Mouse (Mus musculus) cerebellum, postnatal 14 days (tissue): Measurements from ENCODE around the gene Wfdc2.
A peak's percentile ranks its signal among the peaks of the same experiment; 100 is the strongest.

Experiments used
- DNase-seq, 2 experiments: peaks; one replicate each; pipeline ENCODE4 v3.0.0; 2021; ENCODE audit warnings: mixed read lengths in 2 of 2

Gene Wfdc2

DNA sequence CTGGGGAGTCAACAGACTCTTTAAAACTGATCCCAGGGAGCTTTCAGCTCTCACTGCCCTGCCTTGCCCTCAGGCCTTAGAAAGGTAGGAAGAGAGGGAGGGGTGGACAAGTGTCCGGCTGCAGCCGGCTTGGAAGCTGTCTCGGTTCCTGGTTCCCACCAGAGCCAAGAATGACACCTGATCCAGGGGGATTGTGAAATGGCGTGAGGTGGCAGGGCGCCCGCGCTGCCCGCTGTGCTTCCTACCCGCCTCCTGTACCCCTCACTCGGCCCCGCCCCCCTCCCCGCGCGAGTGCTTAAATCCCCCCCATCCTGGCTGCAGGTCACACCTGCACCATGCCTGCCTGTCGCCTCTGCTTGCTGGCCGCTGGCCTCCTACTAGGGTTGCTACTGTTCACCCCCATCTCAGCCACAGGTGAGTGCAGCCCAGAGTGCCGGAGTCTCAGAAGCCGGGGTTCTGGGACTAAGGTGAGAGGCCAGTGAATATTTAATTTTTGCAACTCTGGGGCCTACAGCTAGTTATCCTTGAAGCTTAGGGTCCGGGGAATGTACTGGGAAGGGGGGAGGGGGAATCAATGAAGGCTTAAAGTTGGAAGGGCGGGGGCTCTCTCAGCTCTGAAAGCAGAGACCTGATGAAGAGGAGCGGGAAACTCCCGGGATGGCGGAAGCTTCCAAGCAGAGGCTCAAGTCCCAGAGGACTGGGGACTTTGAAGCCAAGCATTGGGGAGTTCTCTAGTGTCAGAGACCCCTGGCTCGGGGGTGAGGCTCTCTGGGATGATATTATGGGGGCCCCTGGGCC, at the start of gene Wfdc2:
Gene Wfdc2, plus strand, starts transcription at position 23 of the 798 bp plus-strand sequence.
- peak in 1 of 2 experiments; percentile 17 for DNase-seq

- no peak for DNase-seq
These were observed 48.8 kb upstream of the Wfdc2 start for GRCm38 (mm10) chr2:164513389-164513788.

- no peak for DNase-seq
These were observed 47.3 kb upstream of the Wfdc2 start for GRCm38 (mm10) chr2:164514916-164515315.

- no peak for DNase-seq
These were observed 46.3 kb upstream of the Wfdc2 start for GRCm38 (mm10) chr2:164515897-164516296.

DNA sequence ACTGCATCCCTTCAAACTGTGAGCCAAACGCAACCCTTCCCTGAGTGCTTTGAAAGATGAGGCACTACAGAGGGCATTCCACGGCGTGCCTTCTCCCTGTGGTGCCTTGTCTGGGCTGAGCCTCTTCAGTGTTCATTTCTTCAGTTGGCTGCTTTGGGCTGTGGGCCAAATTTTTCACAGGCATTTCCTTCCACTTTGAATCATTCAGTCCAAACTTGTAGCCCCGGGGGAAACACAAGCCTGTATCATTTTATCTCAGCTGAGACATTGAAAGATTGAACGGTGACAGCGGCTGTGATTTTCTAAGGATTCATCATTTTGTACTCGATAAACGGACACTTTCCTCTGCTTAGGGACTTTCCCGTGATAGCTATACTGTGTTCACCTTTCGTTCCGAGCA, 45.6 kb upstream of the Wfdc2 start:
- DNase-seq, result no peak

DNA sequence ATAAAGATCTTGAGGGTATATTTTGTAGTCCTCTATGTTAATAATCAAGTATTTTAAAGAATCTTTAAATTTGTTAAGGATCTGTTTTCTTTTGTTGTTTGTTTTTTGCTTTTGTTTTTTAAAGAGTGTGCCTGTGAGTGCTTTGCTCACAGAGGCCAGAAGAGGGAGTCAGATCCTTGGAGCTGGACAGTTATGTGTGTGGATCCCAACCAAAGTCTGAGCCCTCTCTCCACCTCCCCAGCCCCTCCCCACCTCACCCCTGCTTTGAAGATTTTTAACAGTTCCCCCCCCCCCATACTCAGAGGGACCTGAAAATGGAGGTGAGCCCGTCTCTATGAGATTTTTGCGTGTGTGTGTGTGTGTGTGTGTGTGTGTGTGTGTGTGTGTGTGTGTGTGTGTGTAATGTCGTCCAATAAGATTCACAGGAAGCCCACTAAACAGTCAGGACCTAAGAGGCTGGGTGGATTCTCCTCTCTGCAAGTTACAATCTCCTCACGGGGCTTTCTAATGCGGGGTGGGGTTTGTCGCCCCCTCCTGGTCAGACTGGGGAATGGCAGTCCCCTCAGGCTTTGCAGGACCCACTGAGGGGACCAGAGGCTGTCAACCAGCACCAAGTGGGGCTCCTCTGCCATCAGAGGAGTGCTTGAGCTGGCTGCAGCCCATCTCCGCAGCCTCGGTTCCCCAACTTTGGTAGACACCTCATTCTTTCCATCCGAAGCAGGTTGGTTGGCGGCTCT, 44.6 kb upstream of the Wfdc2 start:
- peak; percentile 57 to 64 for DNase-seq

- no peak for DNase-seq
These were observed 43.7 kb upstream of the Wfdc2 start for GRCm38 (mm10) chr2:164518266-164519170.

- no peak for DNase-seq
These were observed 43.1 kb upstream of the Wfdc2 start for GRCm38 (mm10) chr2:164519171-164519526.

GRCm38 (mm10) chr2:164520782-164521181, 41.4 kb upstream of the Wfdc2 start:
- DNase-seq, result peak; percentile 50 to 55

- DNase-seq, result no peak
These were observed 40.4 kb upstream of the Wfdc2 start for GRCm38 (mm10) chr2:164521841-164522240.

DNA sequence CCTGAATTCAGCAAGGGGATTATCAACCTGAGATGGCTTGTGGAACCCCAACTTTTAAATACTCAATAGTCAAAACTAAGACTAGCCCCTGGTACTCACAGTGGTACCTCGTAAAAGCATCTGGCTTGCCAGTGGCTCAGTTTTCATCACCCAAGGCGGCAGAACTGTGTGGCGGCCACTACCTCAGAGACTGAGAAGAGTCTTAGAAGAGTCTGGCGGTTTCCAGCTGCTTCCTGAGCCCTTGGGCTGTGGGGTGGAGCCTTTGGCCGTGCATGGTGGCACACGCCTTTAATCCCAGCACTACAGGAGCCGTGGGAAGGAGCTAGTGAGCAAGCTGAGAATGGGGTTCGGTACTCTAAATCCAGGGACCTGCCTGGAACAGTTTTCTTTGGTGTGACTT, 39.9 kb upstream of the Wfdc2 start:
- no peak for DNase-seq

- DNase-seq, result peak; percentile 42 to 63
These were observed 38.9 kb upstream of the Wfdc2 start for GRCm38 (mm10) chr2:164523301-164523773.

- DNase-seq, result no peak
These were observed 33.7 kb upstream of the Wfdc2 start for GRCm38 (mm10) chr2:164528557-164528956.

- peak; percentile 87 to 90 for DNase-seq
These were observed 31.0 kb upstream of the Wfdc2 start for GRCm38 (mm10) chr2:164531169-164531568.

DNA sequence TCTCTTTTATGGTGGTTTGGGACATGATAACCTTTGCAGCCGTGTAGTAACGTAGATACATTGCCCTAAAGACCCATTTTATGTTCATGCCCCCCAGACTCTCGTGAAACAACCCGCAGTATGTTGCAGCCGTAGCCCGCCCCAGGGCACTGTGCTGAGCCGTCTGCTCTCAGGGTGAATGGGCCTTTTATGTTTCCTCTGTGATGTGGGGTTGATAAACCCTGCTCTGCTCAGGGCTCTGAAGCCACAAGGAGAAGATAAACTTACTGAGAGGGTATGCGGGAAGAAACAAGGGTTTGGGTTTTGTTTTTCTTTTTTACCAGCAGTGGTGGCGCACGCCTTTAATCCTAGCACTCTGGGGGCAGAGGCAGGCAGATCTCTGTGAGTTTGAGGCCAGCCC, 27.9 kb upstream of the Wfdc2 start:
- DNase-seq, result no peak

- no peak for DNase-seq
These were observed 25.2 kb upstream of the Wfdc2 start for GRCm38 (mm10) chr2:164537003-164537402.

- DNase-seq, result peak; percentile 32 to 40
These were observed 21.4 kb upstream of the Wfdc2 start for GRCm38 (mm10) chr2:164540652-164541427.

GRCm38 (mm10) chr2:164542132-164542531, 20.1 kb upstream of the Wfdc2 start:
- no peak for DNase-seq

DNA sequence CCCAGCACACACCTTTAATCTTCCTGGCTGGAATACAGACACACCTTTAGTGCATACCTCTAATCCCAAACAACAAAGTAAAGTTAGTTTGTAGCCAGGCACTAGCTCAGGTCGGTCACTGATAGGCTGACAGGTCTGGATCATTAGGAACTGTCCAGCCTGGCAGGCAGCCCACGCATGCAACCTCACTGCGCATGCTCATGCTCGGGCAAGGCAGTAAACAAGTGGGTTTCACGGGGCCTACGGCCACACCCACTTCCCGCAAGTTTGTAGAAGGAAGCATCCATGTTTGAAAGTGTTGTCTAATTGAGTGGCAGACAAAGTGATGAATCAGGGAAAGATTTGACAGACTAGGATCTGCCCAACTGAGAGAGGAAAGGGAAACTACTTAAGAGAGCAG, 19.6 kb upstream of the Wfdc2 start:
- DNase-seq, result no peak

- no peak for DNase-seq
These were observed 18.5 kb upstream of the Wfdc2 start for GRCm38 (mm10) chr2:164543745-164544144.

DNA sequence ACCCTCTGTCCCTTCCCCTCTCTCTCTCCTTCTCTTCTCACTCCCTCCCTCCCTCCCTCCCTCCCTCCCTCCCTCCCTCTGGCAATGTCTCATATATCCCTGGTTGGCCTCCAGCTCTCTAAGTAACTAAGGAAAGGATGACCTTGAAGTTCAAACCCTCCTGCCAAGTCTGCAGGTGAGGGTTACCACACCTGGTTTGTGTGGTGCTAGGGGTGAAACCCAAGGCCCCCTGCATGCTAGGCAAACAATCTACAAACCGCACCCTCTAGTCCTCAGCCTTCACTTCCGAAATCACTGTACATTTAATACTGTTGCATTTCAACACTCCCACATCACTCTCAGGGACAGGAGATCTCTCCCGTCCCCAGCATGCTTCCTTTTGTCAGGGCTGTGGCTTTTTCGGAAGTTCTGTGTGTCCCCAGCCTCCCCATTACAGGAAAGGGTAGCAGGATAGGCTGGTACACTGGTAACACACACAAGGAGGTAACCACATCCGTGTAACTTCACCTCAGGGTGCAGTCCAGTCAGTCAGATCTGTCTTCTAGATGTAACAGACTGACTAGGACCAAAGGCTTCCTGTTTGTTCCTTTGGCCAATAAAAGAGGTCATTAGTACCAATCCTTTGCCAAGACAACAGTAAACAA, 17.6 kb upstream of the Wfdc2 start:
- DNase-seq, result no peak

GRCm38 (mm10) chr2:164549338-164549737, 12.9 kb upstream of the Wfdc2 start:
- no peak for DNase-seq
